Mouse (Mus musculus): Measurements from ENCODE around the gene Osbpl7. TPM values are rescaled to one million over a fixed set of nuclear protein-coding genes. Genes with fewer than 3 reads are reported as not detected.

The Osbpl7 gene
- polyA plus RNA-seq, 1 experiment from 2014 or later, result 10.2 TPM

GRCm38 (mm10) chr11:97021121-97021765 lies 29.2 kb upstream of the Osbpl7 start:
- peak overlapping the region; percentile 64 for H3K4me3 ChIP-seq (ENCODE audit: low read length)
- H3K9me3 ChIP-seq (ENCODE audit: low read length), result no peaks in the 10 kb centered on the region
- 0 out of 2 replicates have a peak, but pooled peaks have one; percentile 16 for ATAC-seq (ENCODE audit: low FRiP score, low TSS enrichment)
- WGBS, result 2% methylated on average over 26 of the region's 27 CpGs
- peak overlapping the region; percentile 46 for H3K9ac ChIP-seq (replicated peaks; ENCODE audit: low read length)
- peak overlapping the region; percentile 95 for H3K4me2 ChIP-seq (replicated peaks; ENCODE audit: low read depth, low read length)
- H3K4me1 ChIP-seq (ENCODE audit: insufficient read depth, low read length), result peaks cover 56% of the 10 kb centered on the region
- peaks cover 71% of the 10 kb centered on the region for H3K27me3 ChIP-seq (ENCODE audit: insufficient read depth, low read length)
- H3K36me3 ChIP-seq (ENCODE audit: insufficient read depth, low read length), result no peaks in the 10 kb centered on the region
- H3K27ac ChIP-seq (ENCODE audit: low read length), result no peak overlapping the region

DNA sequence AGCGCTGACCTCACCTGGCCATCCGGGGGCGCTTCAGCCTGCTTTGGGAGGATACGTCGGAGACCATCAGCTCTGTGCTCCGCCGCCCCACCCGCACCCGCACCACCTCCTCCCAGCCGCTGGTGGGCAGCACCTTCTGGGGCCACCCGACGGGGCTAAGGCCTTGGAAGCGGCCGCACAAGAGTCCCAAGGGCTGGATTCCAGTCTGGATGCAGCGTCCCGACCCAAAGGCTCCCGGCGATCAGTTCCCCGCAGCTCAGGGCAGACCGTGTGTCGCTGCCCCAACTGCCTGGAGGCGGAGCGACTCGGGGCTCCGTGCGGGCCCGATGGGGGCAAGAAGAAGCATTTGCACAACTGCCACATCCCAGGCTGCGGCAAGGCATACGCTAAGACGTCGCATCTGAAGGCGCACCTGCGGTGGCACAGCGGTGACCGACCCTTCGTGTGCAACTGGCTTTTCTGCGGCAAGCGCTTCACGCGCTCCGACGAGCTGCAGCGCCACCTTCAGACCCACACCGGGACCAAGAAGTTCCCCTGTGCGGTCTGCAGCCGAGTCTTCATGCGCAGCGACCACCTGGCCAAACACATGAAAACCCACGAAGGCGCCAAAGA lies 28.4 kb upstream of the Osbpl7 start:
- peak overlapping the region; percentile 95 for H3K4me2 ChIP-seq (replicated peaks; ENCODE audit: low read depth, low read length)
- no peak overlapping the region for H3K27ac ChIP-seq (ENCODE audit: low read length)
- ATAC-seq (ENCODE audit: low FRiP score, low TSS enrichment), result peak; percentile 7; the same call in 1 of the 2 replicates
- peaks cover 63% of the 10 kb centered on the region for H3K27me3 ChIP-seq (ENCODE audit: insufficient read depth, low read length)
- no peaks in the 10 kb centered on the region for H3K9me3 ChIP-seq (ENCODE audit: low read length)
- H3K9ac ChIP-seq (replicated peaks; ENCODE audit: low read length), result peak overlapping the region; percentile 73
- peaks cover 57% of the 10 kb centered on the region for H3K4me1 ChIP-seq (ENCODE audit: insufficient read depth, low read length)
- H3K4me3 ChIP-seq (ENCODE audit: low read length), result peak overlapping the region; percentile 64
- WGBS, result 1% methylated on average over 50 of the region's 50 CpGs
- no peaks in the 10 kb centered on the region for H3K36me3 ChIP-seq (ENCODE audit: insufficient read depth, low read length)

- H3K4me2 ChIP-seq (replicated peaks; ENCODE audit: low read depth, low read length), result peak overlapping the region; percentile 56; the same call in 1 of the 2 replicates
- H3K27me3 ChIP-seq (ENCODE audit: insufficient read depth, low read length), result peaks cover 35% of the 10 kb centered on the region
- peaks cover 38% of the 10 kb centered on the region for H3K4me1 ChIP-seq (ENCODE audit: insufficient read depth, low read length)
- H3K9ac ChIP-seq (replicated peaks; ENCODE audit: low read length), result peak overlapping the region; percentile 73
- peak overlapping the region; percentile 97 for H3K27ac ChIP-seq (ENCODE audit: low read length)
- H3K36me3 ChIP-seq (ENCODE audit: insufficient read depth, low read length), result no peaks in the 10 kb centered on the region
- H3K4me3 ChIP-seq (ENCODE audit: low read length), result no peak overlapping the region
- no peaks in the 10 kb centered on the region for H3K9me3 ChIP-seq (ENCODE audit: low read length)
- no peak for ATAC-seq (ENCODE audit: low FRiP score, low TSS enrichment)
- 42% methylated on average over 10 of the region's 10 CpGs for WGBS
Observed at GRCm38 (mm10) chr11:97024977-97025376, 25.5 kb upstream of the Osbpl7 start.

DNA sequence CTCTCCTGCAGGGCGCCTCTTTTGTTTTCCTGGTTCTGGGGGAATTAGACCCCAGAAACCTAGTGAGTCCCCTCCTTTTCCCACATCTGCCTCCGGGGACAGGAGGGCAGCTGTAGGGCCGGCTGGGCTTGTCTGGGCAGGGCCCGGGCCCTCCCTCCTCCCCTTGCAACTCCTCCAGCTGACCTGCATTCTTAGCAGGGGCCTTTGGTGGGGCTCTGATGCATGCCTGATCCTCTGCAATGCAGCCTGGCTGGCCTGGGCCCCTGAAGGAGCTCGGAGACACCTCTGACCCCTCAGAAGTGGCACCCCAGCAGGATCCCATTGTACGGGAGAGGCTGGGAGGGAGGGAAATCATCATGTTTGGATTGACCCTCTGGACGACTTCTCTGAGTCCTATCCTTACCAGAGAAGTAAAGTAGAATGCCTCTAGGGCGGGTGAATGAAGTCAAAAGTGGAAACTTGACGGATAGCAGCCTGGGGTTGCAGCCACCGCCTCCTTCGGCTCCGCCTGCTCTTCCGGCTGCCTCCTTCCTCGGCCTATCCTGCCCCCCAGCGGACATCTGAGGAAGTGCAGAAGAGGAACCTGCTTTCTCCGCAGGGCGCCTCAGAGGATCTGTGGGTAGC lies 24.6 kb upstream of the Osbpl7 start:
- WGBS, result 2% methylated on average over 17 of the region's 17 CpGs
- Histone ChIP-seq H3K4me1 (ENCODE audit: insufficient read depth, low read length) (peaks cover 42% of the 10 kb centered on the region), H3K36me3 (ENCODE audit: insufficient read depth, low read length) (no peaks in the 10 kb centered on the region), H3K9ac (replicated peaks; ENCODE audit: low read length) (peak overlapping the region; percentile 73), H3K27me3 (ENCODE audit: insufficient read depth, low read length) (peaks cover 27% of the 10 kb centered on the region), H3K4me3 (ENCODE audit: low read length) (peak overlapping the region; percentile 37), H3K4me2 (replicated peaks; ENCODE audit: low read depth, low read length) (peak overlapping the region; percentile 56), H3K27ac (ENCODE audit: low read length) (peak overlapping the region; percentile 97), H3K9me3 (ENCODE audit: low read length) (no peaks in the 10 kb centered on the region)
- peak; percentile 64 for ATAC-seq (ENCODE audit: low FRiP score, low TSS enrichment)

DNA sequence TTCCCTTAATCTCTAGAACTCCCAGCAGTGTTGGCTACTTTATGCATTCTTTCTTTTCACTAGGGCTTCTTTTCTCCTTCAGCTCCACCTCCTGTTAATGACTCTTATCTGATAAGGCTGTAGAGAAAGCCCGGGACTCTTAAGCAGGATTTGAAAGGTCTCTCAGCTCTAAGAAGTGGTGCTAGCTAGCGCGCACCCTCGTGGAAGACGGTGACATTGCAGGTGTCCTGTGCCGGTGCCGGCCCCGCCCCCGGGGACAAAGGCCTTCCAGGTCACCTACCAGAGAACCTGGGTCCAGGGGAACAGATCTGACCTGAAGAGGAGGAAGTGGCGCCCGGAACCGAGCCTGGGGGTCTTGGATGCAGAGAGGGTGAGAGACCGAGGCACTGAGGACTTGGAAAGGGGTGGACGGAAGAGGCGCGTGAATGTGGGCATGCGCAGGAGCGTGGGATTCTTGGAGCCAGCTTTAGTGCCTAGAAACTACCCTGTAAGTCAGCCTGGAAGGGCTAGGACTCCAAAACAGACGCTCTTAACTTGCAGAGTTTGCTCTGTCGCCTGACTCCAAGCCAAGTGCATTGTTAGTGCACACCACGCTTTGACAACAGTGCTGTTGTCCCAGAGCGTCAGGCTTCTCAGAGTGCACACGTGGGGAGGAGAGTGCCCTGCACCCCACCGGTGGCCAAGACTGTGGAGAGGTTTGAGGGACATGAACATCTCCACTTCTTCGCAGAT lies 20.6 kb upstream of the Osbpl7 start, which contains the start of gene Scrn2:
Scrn2 (plus strand) TSS at position 253 of the 732 bp plus-strand sequence.
- peak within 1 kb of the TSS; percentile 84 for H3K4me2 ChIP-seq (replicated peaks; ENCODE audit: low read depth, low read length)
- peaks cover 28% of the 10 kb centered on the region for H3K4me1 ChIP-seq (ENCODE audit: insufficient read depth, low read length)
- peak; percentile 63 for ATAC-seq (ENCODE audit: low FRiP score, low TSS enrichment)
- H3K4me3 ChIP-seq (ENCODE audit: low read length), result peak within 1 kb of the TSS; percentile 78
- H3K9ac ChIP-seq (replicated peaks; ENCODE audit: low read length), result peak within 1 kb of the TSS; percentile 83
- WGBS, result under 1% methylated on average over 25 of the region's 25 CpGs
- no peaks in the 10 kb centered on the region for H3K9me3 ChIP-seq (ENCODE audit: low read length)
- H3K36me3 ChIP-seq (ENCODE audit: insufficient read depth, low read length), result no peaks in the 10 kb centered on the region; the same call in 1 of the 2 replicates
- H3K27ac ChIP-seq (ENCODE audit: low read length), result peak within 1 kb of the TSS; percentile 95
- no peaks in the 10 kb centered on the region for H3K27me3 ChIP-seq (ENCODE audit: insufficient read depth, low read length)

DNA sequence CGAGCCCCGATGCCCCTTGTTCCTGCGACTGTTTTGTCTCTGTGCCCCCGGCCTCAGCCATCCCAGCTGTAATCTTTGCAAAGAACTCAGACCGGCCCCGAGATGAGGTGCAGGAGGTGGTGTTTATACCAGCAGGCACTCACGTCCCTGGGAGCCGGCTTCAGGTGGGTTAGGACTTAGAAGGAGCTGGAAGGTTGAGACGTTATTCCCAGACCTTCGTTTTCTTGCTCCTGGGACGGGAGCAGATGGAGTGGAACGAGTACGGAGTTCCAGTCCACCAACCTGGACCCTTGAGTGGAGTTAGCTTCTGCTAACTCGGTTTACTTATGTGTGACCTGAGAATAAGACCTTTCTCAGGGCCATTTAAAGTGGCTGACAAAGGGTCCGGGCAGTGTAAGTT lies 20.0 kb upstream of the Osbpl7 start:
- 6% methylated on average over 15 of the region's 15 CpGs for WGBS
- no peaks in the 10 kb centered on the region for H3K27me3 ChIP-seq (ENCODE audit: insufficient read depth, low read length)
- peak overlapping the region; percentile 84 for H3K4me2 ChIP-seq (replicated peaks; ENCODE audit: low read depth, low read length)
- no peaks in the 10 kb centered on the region for H3K9me3 ChIP-seq (ENCODE audit: low read length)
- H3K9ac ChIP-seq (replicated peaks; ENCODE audit: low read length), result peak overlapping the region; percentile 83
- peaks cover 23% of the 10 kb centered on the region for H3K4me1 ChIP-seq (ENCODE audit: insufficient read depth, low read length)
- peak overlapping the region; percentile 95 for H3K27ac ChIP-seq (ENCODE audit: low read length)
- H3K4me3 ChIP-seq (ENCODE audit: low read length), result peak overlapping the region; percentile 78
- no peak for ATAC-seq (ENCODE audit: low FRiP score, low TSS enrichment)
- no peaks in the 10 kb centered on the region; the same call in 1 of the 2 replicates for H3K36me3 ChIP-seq (ENCODE audit: insufficient read depth, low read length)

DNA sequence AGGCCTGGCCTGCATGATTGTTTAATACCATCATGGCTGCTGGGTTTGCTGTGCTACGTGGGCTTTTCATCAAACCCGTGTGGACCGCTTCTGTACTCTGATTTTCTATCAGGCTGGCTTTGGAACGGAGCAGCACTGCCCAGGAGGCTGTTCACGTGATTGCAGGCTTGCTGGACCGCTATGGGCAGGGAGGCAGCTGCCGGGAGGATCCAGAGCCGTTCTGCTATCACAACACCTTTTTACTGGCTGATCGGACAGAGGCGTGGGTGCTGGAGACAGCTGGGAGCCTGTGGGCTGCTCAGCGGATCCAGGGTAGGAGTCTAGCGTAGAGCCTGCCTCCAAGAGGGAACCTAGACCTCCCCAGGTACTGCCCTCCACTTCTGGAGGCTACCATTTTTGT lies 18.5 kb upstream of the Osbpl7 start:
- no peak for ATAC-seq (ENCODE audit: low FRiP score, low TSS enrichment)
- H3K4me3 ChIP-seq (ENCODE audit: low read length), result no peak overlapping the region
- WGBS, result 73% methylated on average over 12 of the region's 12 CpGs

DNA sequence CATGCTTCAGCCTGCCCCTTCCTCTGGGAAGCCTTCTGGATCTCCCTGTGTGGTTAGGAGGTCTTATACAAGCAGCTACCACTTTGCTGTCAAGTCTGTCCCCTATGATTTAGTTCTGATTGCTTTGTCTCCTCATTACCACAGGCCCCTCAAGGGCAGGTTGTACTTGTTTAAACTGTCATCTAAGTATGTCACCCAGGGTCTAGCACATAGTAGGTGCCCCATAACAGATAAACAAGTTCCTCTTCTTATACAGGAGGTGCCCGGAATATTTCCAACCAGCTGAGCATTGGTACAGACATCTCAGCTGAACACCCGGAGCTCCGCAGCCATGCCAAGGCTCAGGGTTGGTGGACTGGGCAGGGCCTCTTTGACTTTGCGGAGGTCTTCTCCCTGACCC lies 17.9 kb upstream of the Osbpl7 start:
- Histone ChIP-seq H3K36me3 (ENCODE audit: insufficient read depth, low read length) (no peaks in the 10 kb centered on the region; the same call in 1 of the 2 replicates), H3K9me3 (ENCODE audit: low read length) (no peaks in the 10 kb centered on the region), H3K27me3 (ENCODE audit: insufficient read depth, low read length) (no peaks in the 10 kb centered on the region), H3K27ac (ENCODE audit: low read length) (no peak overlapping the region), H3K9ac (replicated peaks; ENCODE audit: low read length) (no peak overlapping the region; the same call in 1 of the 2 replicates), H3K4me2 (replicated peaks; ENCODE audit: low read depth, low read length) (no peak overlapping the region), H3K4me1 (ENCODE audit: insufficient read depth, low read length) (peaks cover 15% of the 10 kb centered on the region), H3K4me3 (ENCODE audit: low read length) (no peak overlapping the region)
- no peak for ATAC-seq (ENCODE audit: low FRiP score, low TSS enrichment)
- WGBS, result 97% methylated on average over 4 of the region's 4 CpGs

More for the DNA sequence above, 18.5 kb upstream of the Osbpl7 start:
- Histone ChIP-seq H3K36me3 (ENCODE audit: insufficient read depth, low read length) (no peaks in the 10 kb centered on the region; the same call in 1 of the 2 replicates), H3K4me1 (ENCODE audit: insufficient read depth, low read length) (peaks cover 15% of the 10 kb centered on the region), H3K4me2 (replicated peaks; ENCODE audit: low read depth, low read length) (no peak overlapping the region), H3K27ac (ENCODE audit: low read length) (no peak overlapping the region), H3K9me3 (ENCODE audit: low read length) (no peaks in the 10 kb centered on the region), H3K9ac (replicated peaks; ENCODE audit: low read length) (no peak overlapping the region; the same call in 1 of the 2 replicates), H3K27me3 (ENCODE audit: insufficient read depth, low read length) (no peaks in the 10 kb centered on the region)

GRCm38 (mm10) chr11:97033781-97034180 lies 16.6 kb upstream of the Osbpl7 start:
- Histone ChIP-seq H3K9ac (replicated peaks; ENCODE audit: low read length) (no peak overlapping the region), H3K4me2 (replicated peaks; ENCODE audit: low read depth, low read length) (no peak overlapping the region), H3K9me3 (ENCODE audit: low read length) (no peaks in the 10 kb centered on the region), H3K4me3 (ENCODE audit: low read length) (no peak overlapping the region), H3K36me3 (ENCODE audit: insufficient read depth, low read length) (no peaks in the 10 kb centered on the region; the same call in 1 of the 2 replicates), H3K27ac (ENCODE audit: low read length) (no peak overlapping the region), H3K27me3 (ENCODE audit: insufficient read depth, low read length) (no peaks in the 10 kb centered on the region), H3K4me1 (ENCODE audit: insufficient read depth, low read length) (peaks cover 15% of the 10 kb centered on the region)
- ATAC-seq (ENCODE audit: low FRiP score, low TSS enrichment), result no peak
- WGBS, result 92% methylated on average over 4 of the region's 4 CpGs

Measured in kidney, embryonic 16.5 days (tissue).